Mouse (Mus musculus) megakaryocyte, embryonic 14.5 days (primary cell): ENCODE data around the gene Itk.

Experiments
- FLI1 ChIP-seq: IDR thresholded peaks from 2 replicates; pipeline ENCODE4 v1.6.1; 2012; ENCODE audit warnings: low read length, inconsistent platforms, mixed read lengths
- GATA1 ChIP-seq: IDR thresholded peaks from 3 replicates; pipeline ENCODE4 v1.6.1; 2012; ENCODE audit warnings: mixed read lengths, low read length, inconsistent platforms, borderline replicate concordance

- TF ChIP-seq GATA1: no peak
- no peak for TF ChIP-seq FLI1
These were observed 3.6 kb upstream of the Itk start for GRCm38 (mm10) chr11:46392890-46393289.
